Mouse (Mus musculus) c-Kit-positive CD71-positive TER-119-positive erythroid progenitor cells, embryonic 14.5 days (primary cell): ENCODE data around the gene Gpr141.
"Not testable (repeated sequence)": the region's sequence is repeated elsewhere in the genome, so short reads cannot be mapped to it uniquely, and the experiment has no call there.

Source experiments
- DNase-seq: peaks from one replicate; pipeline ENCODE4 v3.0.0-alpha.2; 2013; ENCODE audit warnings: low spot score

The Gpr141 gene

DNA sequence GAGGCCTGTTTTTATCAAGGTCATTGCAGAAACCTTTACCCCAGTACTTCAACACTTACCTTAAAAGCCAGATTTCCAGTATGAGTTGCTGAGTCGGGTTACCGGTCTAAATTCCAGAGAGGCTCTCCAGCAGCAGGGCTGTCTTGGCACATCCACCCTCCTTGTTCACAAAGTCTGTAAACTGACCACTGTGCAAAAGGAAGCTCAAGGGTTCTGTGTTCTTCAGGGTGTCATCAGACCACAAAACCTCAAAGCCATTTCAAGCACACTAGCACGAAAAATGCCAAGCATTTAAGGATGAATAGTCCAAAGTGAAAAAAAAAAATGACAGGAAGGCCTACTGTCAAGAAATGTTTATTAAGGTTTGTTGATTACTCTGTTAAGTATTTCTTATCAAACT, at the start of gene Gpr141:
Gene Gpr141 (minus strand): TSS at position 187 of the 400 bp plus-strand sequence.
- peak; percentile 0 for DNase-seq

DNA sequence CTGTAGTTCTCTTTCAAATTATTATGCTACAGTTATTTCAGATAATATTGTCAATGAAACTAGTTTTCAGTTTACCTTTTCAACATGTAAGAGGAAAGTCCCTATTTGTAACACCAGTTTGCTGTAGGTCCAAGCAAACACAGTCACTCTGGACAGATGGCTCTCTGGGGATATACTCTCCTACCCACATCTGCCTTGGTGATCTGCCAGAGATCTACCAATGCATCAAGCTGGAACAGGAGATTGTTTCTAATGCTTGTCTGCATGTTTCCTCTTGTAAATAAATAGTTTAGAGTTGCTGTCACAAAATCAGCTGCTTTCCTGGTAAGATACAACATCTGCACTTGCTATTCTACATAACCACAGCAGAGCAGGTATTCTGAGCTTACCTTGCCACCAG, 40.2 kb upstream of the Gpr141 start:
- DNase-seq: no peak

DNA sequence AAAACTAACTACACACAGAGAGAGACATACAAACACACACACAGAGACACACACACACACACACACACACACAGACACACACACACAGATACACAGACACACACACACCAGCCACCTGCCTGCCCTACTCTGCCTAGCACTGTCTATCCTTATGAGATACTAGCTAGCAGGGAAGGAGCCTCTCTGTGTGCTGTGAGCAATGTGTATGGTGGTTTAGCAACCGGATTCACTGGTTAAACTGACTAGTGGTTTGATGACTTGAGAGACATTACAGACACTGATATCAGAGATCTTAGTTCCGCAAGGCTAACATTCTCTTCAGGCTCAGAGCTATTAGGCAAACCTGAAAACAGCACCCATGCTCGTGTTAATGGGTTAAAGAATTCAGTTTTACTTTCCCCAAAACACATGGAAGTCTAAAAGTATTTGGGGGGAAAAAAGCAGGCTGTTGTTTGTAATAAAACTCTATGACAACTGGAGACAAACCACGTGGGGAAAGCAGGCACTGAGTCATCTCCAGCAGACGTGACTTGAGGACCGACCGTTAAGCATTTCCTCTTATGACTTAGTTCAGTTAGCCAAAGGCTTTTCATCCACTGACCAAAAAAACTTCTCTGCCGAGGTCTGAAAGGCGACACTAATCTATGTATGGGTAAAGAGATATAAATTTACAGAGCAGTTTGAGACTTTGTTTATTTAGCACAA, 30.7 kb upstream of the Gpr141 start:
- no peak for DNase-seq

DNA sequence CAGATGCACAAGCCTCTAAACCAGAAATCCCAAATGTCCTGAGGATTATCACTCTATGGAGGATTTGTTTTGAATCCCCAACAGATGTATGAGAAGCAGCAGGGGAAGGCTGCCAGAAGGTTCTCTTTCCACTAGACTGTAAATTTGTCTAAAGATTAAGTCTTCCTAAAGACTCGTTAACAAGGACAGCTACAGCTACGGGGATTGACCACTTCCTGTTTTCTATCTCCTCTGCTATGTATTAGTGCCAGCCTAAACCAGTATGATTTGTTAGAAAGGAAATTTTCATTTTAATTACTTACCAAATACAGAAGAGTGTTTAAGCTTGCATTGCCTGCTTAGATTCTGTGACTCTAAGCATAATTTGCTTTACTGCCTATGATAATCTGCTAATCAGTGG, 30.0 kb upstream of the Gpr141 start:
- no peak for DNase-seq

DNA sequence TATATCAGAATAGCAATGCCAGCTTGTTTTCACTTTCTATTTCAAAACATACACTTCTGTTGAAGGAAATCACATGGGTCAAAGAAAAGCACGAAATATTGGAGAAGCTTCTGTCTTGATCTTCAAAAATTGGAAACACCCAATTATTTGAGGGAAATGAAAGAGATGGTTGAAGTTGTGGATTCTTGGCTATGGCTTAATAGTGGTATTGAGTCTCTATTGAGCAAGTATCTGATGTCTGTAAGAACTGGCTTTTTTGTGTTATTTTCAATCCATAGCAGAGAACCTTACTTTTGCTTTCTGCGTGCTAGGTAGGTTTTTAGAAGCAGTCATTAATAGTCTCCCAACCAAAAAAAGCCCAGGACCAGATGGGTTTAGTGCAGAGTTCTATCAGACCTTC, 19.4 kb upstream of the Gpr141 start:
- DNase-seq: no peak

DNA sequence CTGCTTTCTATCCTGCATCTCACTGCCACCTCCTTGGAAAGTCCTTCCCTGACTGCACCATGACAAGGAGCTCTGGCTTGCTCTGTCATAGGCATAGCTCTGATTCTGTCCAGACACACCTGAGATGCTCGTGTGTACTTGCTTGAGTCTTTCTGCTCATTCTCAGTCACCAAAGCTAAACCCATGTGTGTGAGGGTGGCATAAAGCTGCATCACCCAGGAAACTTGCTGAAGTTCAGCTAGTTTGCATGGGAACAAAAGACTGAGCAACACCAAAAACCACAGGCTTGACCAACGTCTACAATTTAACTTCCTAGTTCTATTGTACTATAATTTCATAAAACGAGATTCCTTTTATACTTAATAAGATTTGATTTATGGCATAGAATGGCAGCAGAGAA, 18.6 kb upstream of the Gpr141 start:
- DNase-seq: no peak

DNA sequence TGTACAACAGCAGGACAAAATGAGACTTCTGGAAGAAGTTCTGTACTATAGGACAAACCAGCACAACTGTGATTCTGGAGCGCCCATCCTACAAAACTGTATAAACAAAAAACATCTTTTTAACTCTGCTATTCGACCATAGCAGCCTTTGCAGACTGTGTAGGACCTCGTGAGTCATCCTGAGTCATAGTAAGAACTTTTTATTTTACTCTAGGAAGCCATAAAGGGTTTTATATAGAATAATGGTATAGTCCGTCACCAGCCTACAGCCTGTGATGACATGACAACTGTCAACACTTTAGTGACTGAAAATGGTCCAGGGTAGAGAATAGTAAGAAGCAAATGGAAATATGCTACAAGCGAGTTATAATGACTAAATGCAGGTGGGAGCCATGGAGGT, 17.6 kb upstream of the Gpr141 start:
- no peak for DNase-seq

DNA sequence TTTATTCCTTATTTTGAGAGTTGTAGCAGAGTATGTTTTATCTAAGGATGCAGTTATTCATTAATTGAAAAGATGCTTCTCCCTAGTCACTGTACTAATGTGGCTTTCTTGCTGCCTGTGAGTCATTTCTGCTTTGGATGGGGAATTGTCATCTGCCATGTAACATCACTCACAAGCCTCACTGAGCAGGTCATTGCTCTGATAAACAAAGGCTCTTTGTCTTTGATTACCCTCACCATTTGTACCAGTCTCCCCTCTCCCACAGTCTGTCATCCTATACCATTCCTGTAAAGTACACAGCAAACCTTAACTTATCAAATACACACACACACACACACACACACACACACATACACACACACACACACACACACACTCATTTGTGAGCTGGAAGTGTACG, 16.1 kb upstream of the Gpr141 start:
- DNase-seq: no peak

DNA sequence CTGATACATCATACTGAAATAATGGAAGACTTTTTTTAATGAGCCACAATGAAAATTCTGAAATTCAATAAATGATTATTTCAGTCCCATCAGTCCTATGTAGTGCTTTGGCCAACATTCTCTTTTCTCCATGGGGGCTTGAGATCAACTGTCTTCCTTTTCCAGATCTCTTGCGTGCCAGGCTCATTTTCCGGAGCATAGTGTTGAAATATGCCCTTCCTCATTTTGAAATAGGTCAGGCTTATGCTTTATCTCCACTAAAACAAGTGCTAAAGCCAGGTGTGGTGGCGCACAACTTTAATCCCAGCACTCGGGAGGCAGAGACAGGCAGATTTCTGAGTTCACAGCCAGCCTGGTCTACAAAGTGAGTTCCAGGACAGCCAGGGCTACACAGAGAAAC, 6.5 kb upstream of the Gpr141 start:
- no peak for DNase-seq

DNA sequence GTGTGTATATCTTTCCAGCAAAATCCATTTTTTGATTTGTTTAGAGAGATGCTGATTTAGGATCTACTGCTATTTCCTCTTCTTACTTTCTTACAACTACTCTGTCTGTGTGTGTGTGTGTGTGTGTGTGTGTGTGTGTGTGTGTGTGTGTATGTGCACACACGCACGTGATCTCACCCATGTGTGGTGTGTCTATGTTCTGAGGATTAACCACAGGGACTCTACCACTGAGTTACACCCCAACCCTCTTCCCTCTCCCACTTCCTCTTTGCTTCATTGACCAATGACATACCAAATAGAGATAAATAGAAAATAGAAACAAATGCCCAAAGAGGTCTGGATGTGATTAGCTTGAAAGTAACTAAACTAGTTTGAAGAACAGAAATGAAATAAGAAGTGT, 4.0 kb upstream of the Gpr141 start:
- no peak for DNase-seq

DNA sequence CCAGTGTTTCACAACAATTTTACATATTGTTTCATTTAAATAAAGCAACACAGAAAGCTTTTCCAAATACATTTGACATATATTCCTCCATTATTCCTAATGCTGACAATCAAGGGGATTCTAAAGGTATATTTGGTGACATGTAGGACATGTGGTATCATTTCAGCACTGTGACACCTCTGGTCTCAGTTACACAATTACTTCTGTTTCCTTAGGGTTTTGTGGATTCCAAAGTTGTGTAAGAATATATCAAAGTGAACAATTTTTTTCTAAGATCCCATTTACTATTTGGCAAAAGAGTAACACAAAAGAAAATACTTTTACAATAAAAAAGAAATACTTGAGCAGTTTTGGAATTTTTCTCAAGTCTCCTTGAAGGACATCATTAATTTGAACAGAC, 2.4 kb downstream of the Gpr141 start:
- no peak for DNase-seq

DNA sequence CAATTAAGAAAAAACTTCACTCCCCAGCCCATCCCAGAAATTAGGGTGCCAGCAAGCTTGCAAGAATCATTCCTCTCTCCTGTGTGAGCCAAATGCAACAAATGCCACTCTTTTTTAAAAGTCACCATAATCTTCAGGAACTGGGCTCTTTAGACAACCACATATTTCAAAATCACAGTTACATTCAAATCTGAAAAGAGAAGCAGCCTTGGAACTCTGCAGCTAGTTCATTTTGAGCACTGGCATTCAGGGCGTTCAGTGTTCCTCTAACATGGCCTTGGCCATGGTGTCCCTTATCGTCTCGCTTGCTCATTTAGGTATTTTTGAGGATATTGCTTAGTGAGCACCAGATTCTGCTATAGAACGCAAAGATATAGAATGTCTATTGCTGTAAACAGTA, 4.1 kb downstream of the Gpr141 start:
- DNase-seq: no peak

DNA sequence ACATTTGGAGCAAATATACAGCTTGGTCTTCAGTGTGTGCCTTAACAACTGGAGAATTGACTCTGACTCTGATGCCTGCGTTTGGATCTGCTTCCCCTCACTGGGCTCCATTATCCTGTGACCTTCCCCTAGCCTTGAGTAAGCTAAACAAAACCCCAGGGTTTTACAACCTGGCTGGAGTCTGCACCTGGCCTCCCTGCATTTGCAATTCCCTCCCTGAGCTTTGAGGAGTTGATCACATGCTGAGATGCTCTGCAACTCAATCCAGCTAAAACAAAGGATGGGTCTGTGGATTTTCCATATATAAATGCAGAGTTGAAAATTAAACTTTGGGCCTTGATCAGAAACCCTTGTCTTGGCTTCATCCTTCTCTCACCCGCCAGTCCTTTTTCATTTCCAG, 4.8 kb downstream of the Gpr141 start:
- DNase-seq: no peak

DNA sequence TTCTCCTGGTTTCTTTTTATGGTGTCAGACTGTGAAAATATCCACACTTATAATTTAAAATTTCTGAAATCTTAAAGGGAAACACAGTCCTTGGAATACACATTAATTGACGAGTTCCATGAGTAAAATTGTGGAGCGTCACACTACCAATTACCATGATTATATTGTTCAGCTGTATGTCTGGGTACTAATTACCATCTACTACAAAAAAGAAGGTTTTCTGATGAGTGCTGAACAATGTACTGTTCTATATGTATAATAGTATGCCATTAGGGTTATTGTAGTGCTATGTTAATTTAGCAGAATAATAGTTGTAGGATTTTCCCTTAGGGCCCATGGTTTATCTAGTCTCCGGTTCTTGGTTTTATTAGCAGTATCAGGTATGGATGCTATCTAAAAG, 29.1 kb downstream of the Gpr141 start:
- no peak for DNase-seq

DNA sequence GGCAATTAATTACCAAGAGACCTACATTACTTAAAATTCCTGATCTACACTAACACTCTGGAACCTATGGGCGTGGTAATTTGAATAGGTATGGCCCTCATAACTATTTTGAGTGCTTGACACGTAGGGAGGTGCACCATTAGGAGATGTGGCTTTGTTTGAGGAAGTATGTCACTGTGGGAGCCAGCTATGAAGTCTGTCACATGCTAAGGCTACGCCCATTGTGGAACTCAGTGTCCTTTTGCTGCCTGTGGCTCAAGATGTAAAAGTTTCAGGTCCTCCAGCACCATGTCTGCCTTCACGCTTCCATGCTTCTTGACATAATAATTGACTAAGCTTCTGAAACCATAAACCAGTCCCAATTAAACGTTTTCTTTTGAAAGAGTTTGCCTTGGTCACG, 29.6 kb downstream of the Gpr141 start:
- no peak for DNase-seq

DNA sequence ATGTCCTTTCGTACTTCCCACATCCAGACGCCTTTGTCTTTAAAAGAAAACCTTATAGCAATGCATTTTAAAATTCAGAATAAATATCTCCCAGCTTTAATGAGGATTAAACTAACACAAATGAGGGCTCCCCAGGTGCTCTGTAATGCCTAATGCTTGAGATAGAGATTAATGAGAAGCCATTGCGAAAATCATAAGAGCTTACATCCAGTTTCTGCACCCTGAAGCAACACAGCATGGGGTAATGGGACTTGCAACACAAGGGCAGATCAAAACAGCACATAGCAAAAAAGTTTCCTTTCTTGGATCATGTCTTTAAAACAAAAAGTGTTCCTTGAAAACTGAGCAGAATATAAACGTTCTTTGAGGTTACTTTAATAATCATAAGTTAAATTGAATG, 30.3 kb downstream of the Gpr141 start:
- DNase-seq: no peak

DNA sequence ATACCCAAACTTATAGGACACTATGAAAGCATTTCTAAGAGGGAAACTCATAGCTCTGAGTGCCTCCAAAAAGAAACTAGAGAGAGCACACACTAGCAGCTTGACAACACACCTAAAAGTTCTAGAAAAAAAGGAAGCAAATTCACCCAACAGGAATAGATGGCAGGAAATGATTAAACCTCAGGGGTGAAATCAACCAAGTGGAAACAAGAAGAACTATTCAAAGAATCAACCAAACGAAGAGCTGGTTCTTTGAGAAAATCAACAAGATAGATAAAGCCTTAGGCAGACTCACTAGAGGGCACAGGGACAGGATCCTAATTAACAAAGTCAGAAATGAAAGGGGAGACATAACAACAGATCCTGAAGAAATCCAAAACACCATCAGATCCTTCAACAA, 36.1 kb downstream of the Gpr141 start:
- not testable (repeated sequence) for DNase-seq

DNA sequence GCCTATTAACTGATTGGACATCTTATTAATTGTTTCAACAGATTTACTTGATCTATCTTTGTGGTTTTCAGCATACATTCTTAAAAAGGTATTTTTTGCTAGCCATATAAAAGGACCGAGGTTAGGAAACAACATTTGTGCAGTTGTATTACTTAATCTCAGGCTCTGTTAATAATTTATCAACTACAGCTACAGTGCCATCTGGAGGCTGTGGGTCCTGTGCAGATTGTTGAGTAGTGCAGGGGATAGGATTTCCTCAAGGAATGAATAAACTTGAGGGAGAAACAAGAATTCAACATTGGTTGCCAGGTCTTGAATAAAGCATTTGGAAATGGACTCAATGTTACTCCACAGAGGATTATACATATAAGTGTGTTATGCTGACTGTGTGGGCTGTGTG, 53.9 kb downstream of the Gpr141 start:
- no peak for DNase-seq

DNA sequence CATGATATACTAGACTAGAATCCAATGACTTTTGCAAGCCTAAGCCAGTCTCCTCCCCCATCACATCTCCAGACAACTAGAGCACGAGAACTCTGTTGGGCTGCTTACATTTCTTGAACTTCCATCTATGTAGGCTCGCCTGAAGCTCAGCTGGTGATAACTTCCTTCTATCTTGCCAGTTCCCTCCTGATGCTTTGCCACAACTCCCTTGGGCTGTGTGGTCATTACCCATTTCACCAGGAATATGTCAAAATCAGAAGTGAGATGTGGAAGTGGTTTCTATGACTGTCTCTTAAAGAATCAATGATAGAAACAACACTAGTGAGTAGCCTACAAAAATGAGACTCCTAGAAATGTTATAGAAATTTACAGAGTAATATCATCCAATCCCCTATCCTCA, 56.9 kb downstream of the Gpr141 start:
- no peak for DNase-seq

DNA sequence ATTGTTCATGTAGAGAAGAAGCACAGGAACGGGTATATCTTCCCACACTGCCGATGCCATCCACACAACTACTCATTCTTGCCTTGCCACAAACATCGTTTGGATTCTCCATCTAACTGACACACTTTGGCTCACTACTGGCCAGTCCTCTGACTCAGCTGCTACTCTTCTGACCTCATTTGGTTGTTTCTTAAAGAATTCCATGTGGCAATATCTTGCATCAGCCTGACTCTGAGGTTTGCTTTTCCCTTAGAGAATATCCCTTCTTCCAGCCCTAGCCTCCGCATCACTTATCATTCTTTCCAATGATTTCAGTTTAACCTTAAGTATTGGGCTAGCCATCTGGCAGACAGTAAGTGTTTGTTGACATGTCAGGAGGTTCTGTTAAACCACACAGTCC, 59.8 kb downstream of the Gpr141 start:
- no peak for DNase-seq

DNA sequence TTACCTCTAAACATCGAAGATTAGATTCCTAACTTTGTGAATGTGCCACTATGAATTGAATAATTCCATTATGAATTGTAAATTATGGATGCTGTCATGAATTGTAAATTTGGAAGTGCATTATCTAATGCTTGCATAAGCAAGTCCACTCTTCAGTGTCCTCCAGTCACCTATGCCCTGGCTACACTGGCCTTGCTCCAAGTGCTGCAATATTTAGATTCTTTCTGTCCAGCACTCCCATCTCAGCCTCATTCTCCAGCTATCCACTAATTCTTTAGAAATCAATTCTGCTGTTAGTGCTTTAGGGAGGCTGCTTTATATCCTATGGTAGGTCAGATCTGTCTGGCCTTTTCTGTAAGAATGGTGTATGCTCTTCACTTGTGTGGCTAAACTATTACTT, 60.8 kb downstream of the Gpr141 start:
- DNase-seq: no peak

DNA sequence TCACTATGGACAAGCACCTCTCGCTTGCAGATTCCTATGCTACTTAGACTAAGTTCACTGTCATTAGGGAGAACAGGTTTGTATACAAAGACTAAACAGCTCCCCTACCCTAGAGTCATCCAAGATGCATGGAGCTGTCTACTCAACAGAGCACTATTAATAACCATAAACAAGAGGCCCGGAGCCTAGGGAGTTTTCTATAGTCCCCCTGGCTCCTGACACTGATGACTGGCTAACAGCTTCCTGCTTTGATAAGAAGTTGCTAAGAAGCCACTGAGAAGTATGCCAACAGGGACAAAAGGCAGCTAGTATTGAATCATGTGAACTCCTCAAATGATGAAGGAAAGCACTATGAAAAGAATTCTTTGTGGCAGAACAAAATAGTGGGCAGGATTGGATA, 78.3 kb downstream of the Gpr141 start:
- DNase-seq: no peak

DNA sequence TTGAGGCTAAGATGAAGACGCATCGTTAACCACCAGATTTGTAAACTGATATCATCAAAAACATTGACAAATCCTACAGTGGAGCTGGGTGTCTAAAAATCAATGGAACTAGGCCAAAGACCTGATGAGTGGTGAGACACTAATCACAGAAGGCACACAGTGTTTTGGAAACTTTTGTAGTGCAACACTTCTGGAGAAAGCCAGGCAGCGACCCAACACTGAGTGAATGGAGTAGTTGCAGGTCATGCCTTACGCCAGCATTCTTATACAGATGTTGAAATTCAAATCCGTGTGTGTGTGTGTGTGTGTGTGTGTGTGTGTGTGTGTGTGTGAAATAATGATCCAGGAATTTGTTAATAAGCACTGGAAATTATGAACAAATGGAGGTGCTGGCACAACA, 79.5 kb downstream of the Gpr141 start:
- DNase-seq: no peak

DNA sequence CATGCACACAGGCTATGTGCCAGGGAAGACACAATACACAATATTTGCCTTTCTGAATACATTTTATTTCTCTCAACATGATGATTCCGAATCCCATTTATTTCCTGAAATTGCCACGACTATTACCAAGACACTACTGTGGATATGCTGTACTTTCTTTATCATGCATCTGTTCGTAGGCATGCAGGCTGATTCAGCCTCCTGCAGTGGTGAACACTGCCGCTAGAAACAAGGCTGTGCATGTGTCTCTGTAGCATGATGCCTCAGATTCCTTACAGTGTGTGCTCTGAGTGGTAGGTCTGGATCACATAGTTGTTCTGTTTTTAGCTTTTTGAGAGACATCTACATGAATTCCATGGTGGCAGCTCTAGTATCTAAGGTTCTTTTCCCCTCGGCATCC, 89.5 kb downstream of the Gpr141 start:
- no peak for DNase-seq

DNA sequence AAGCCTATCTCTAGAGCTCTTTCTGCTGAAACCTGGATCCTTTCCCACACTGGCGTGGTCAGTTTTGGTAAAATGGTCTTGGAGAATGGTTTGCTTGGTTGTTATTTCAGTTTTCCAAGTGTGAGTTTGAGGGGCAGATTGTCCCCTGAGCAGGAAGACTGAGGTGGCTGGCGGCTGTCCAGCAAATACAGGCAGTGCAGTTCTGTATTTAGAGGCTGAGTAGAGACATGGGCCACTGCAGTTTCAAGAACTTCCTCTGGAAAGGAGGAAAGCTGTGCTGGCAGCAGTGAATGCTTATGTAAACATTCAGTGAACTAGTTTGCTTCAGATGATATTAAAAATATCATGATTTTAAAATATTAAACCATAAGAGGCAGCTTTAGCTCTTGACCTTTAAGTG, 93.2 kb downstream of the Gpr141 start:
- DNase-seq: no peak
